15 mouse cellular contexts compared by ENCODE assay signal in genomic region chr1:19096921-19097320, GRCm38 (mm10). TPM values are rescaled to one million over a fixed set of nuclear protein-coding genes. Genes with fewer than 3 reads are reported as not detected.
DNase-seq lines count a peak whose midpoint lies in the region; ATAC-seq lines count a peak whose summit lies in the region.
"Had no signal": no experiment of that assay in that cellular context is flagged by ENCODE, and none has a peak within 500 bp of the region (broad histone marks: within the 10 kb centered on the region; RNA-seq: fewer than 3 reads in every experiment).

No protein-coding gene starts in this region.

- intact Hi-C loops in left cerebral cortex, postnatal 4 days (cut with DNase I) = no loop called here

- no peak for ATAC-seq in hindbrain, embryonic 15.5 days (ENCODE audit: low FRiP score, low read depth)
- no peak for ATAC-seq in hindbrain, embryonic 11.5 days (ENCODE audit: low FRiP score)
- no peak; the same call in 1 of the 2 replicates for ATAC-seq in midbrain, embryonic 12.5 days (ENCODE audit: low FRiP score, low read depth)

- peak overlapping the region; percentile 6; the same call in 1 of the 2 replicates for H3K4me3 ChIP-seq in hindbrain, embryonic 15.5 days
- H3K4me3 ChIP-seq in hindbrain, embryonic 11.5 days (ENCODE audit: low read depth, low read length) = no peak overlapping the region
- H3K4me3 ChIP-seq in midbrain, embryonic 12.5 days = no peak overlapping the region
- H3K4me3 ChIP-seq: left cerebral cortex, adult 2 months had no signal

- peaks cover 73% of the 10 kb centered on the region for H3K27me3 ChIP-seq in hindbrain, embryonic 15.5 days
- H3K27me3 ChIP-seq in hindbrain, embryonic 11.5 days (ENCODE audit: control insufficient read depth, insufficient read depth, low read length) = peaks cover 61% of the 10 kb centered on the region
- peaks cover 81% of the 10 kb centered on the region for H3K27me3 ChIP-seq in midbrain, embryonic 12.5 days

- DNase-seq in hindbrain, embryonic 11.5 days (ENCODE audit: low spot score) = no peak
- peak; percentile 12 for DNase-seq in testis, postnatal 14 days (ENCODE audit: low spot score)
- DNase-seq in testis, postnatal 10 days (ENCODE audit: low spot score) = no peak
- no peak for DNase-seq in layer of hippocampus, postnatal 25 days (ENCODE audit: extremely low spot score in 1 of 2, low spot score in 1 of 2)
- no peak for DNase-seq in left cerebral cortex, postnatal 4 days
- DNase-seq: adrenal gland, postnatal 25 days; heart, postnatal 14 days; kidney, postnatal 10 days; lung, postnatal 10 days; thymus, postnatal 4 days had no signal

- peaks cover 5% of the 10 kb centered on the region; the same call in 1 of the 2 replicates for H3K4me1 ChIP-seq in hindbrain, embryonic 15.5 days (replicated peaks)
- H3K4me1 ChIP-seq in hindbrain, embryonic 11.5 days (replicated peaks; ENCODE audit: control insufficient read depth, insufficient read depth, low read length) = no peaks in the 10 kb centered on the region
- no peaks in the 10 kb centered on the region for H3K4me1 ChIP-seq in midbrain, embryonic 12.5 days

- no peak overlapping the region for H3K9ac ChIP-seq in hindbrain, embryonic 15.5 days
- no peak overlapping the region for H3K9ac ChIP-seq in hindbrain, embryonic 11.5 days (ENCODE audit: low read depth, low read length)
- no peak overlapping the region for H3K9ac ChIP-seq in midbrain, embryonic 12.5 days (replicated peaks)

- under 1% methylated on average over 18 of the region's 18 CpGs for WGBS in hindbrain, embryonic 15.5 days
- under 1% methylated on average over 18 of the region's 18 CpGs for WGBS in hindbrain, embryonic 11.5 days
- WGBS in midbrain, embryonic 12.5 days = under 1% methylated on average over 18 of the region's 18 CpGs

- no peaks in the 10 kb centered on the region for H3K9me3 ChIP-seq in hindbrain, embryonic 15.5 days
- H3K9me3 ChIP-seq in hindbrain, embryonic 11.5 days (ENCODE audit: control insufficient read depth, low read length) = no peaks in the 10 kb centered on the region
- no peaks in the 10 kb centered on the region for H3K9me3 ChIP-seq in midbrain, embryonic 12.5 days

- H3K36me3 ChIP-seq in hindbrain, embryonic 15.5 days = no peaks in the 10 kb centered on the region
- H3K36me3 ChIP-seq in hindbrain, embryonic 11.5 days (ENCODE audit: control insufficient read depth, insufficient read depth, low read length) = no peaks in the 10 kb centered on the region
- no peaks in the 10 kb centered on the region for H3K36me3 ChIP-seq in midbrain, embryonic 12.5 days

- peak overlapping the region; percentile 41 for H3K4me2 ChIP-seq in hindbrain, embryonic 15.5 days
- H3K4me2 ChIP-seq in hindbrain, embryonic 11.5 days (replicated peaks; ENCODE audit: low read depth, low read length) = no peak overlapping the region
- H3K4me2 ChIP-seq in midbrain, embryonic 12.5 days (replicated peaks) = peak overlapping the region; percentile 24
- H3K4me2 ChIP-seq: liver, embryonic 11.5 days had no signal

- H3K27ac ChIP-seq in hindbrain, embryonic 15.5 days (replicated peaks) = no peak overlapping the region
- H3K27ac ChIP-seq in hindbrain, embryonic 11.5 days (ENCODE audit: low read depth, low read length) = no peak overlapping the region
- H3K27ac ChIP-seq in midbrain, embryonic 12.5 days (replicated peaks) = no peak overlapping the region
- H3K27ac ChIP-seq: left cerebral cortex, adult 2 months had no signal

RNA-seq across cellular contexts. Expression of gene Tfap2d, which starts 5.9 kb away (rescaled TPM):
- polyA plus RNA-seq in hindbrain, embryonic 15.5 days (2015; fragmentation: Nextera tagmentation; extraction: Ambion mirVana) = 2.7 and 30.0 TPM in 2 replicates
- 0.68 and 0.74 TPM in 2 replicates for polyA plus RNA-seq in hindbrain, embryonic 11.5 days (2014; fragmentation: Nextera tagmentation; extraction: Ambion mirVana)
- polyA plus RNA-seq in midbrain, embryonic 12.5 days (2016; fragmentation: Nextera tagmentation; extraction: Ambion mirVana) = 41.4 and 41.9 TPM in 2 replicates
- not detected for total RNA-seq in layer of hippocampus, postnatal 25 days (2021)
- 10 to 100 TPM in 1 of 2 experiments, 1 to 10 TPM in 1; 9.2 to 11.5 TPM for total RNA-seq in left cerebral cortex, postnatal 4 days (2021)
- total RNA-seq: adrenal gland, postnatal 25 days; heart, postnatal 14 days had no signal
- polyA plus RNA-seq: gonadal fat pad, adult 2 months; liver, embryonic 11.5 days had no signal
